Mouse (Mus musculus): ENCODE results near the gene Pcolce2.

GRCm38 (mm10) chr9:95668306-95668705 is 30.9 kb downstream of the Pcolce2 start:
- TF ChIP-seq CTCF (IDR thresholded peaks at IDR 0.05; ENCODE audit: control insufficient read depth, insufficient read depth, insufficient replicate concordance, low read depth, low read length) (no peak), POLR2A (IDR thresholded peaks at IDR 0.05; ENCODE audit: control insufficient read depth, low read depth, low read length) (no peak)

All from testis, adult 2 months (tissue).